Mouse (Mus musculus): ENCODE data around the gene Atxn2.

Gene Atxn2

GRCm38 (mm10) chr5:121765020-121765419, 53.9 kb downstream of the Atxn2 start:
- no peak for DNase-seq (ENCODE audit: extremely low spot score)

- DNase-seq (ENCODE audit: extremely low spot score), result no peak
These were observed 55.1 kb downstream of the Atxn2 start for GRCm38 (mm10) chr5:121766038-121766773.

- DNase-seq (ENCODE audit: extremely low spot score), result no peak
These were observed 56.4 kb downstream of the Atxn2 start for GRCm38 (mm10) chr5:121767564-121767963.

GRCm38 (mm10) chr5:121769827-121770226, 58.7 kb downstream of the Atxn2 start:
- DNase-seq (ENCODE audit: extremely low spot score), result no peak

GRCm38 (mm10) chr5:121771611-121772010, 60.5 kb downstream of the Atxn2 start:
- DNase-seq (ENCODE audit: extremely low spot score), result no peak

GRCm38 (mm10) chr5:121778485-121779119, 67.5 kb downstream of the Atxn2 start:
- no peak for DNase-seq (ENCODE audit: extremely low spot score)

- DNase-seq (ENCODE audit: extremely low spot score), result no peak
These were observed 69.0 kb downstream of the Atxn2 start for GRCm38 (mm10) chr5:121780180-121780579.

- DNase-seq (ENCODE audit: extremely low spot score), result no peak
These were observed 71.3 kb downstream of the Atxn2 start for GRCm38 (mm10) chr5:121782467-121782866.

GRCm38 (mm10) chr5:121783862-121784500, 72.8 kb downstream of the Atxn2 start:
- no peak for DNase-seq (ENCODE audit: extremely low spot score)

- DNase-seq (ENCODE audit: extremely low spot score), result no peak
These were observed 79.9 kb downstream of the Atxn2 start for GRCm38 (mm10) chr5:121791026-121791425.

GRCm38 (mm10) chr5:121795800-121796199, 84.7 kb downstream of the Atxn2 start:
- DNase-seq (ENCODE audit: extremely low spot score), result no peak

GRCm38 (mm10) chr5:121798447-121798846, 87.3 kb downstream of the Atxn2 start:
- DNase-seq (ENCODE audit: extremely low spot score), result no peak

GRCm38 (mm10) chr5:121807186-121807585, 96.0 kb downstream of the Atxn2 start:
- DNase-seq (ENCODE audit: extremely low spot score), result no peak

- no peak for DNase-seq (ENCODE audit: extremely low spot score)
These were observed 97.1 kb downstream of the Atxn2 start for GRCm38 (mm10) chr5:121808202-121808601.

- no peak for DNase-seq (ENCODE audit: extremely low spot score)
These were observed 98.6 kb downstream of the Atxn2 start for GRCm38 (mm10) chr5:121809667-121810224.

- no peak for DNase-seq (ENCODE audit: extremely low spot score)
These were observed 99.4 kb downstream of the Atxn2 start for GRCm38 (mm10) chr5:121810331-121811151.

GRCm38 (mm10) chr5:121811485-121811931, 100.4 kb downstream of the Atxn2 start:
- DNase-seq (ENCODE audit: extremely low spot score), result no peak

GRCm38 (mm10) chr5:121812526-121813243, 101.5 kb downstream of the Atxn2 start:
- no peak for DNase-seq (ENCODE audit: extremely low spot score)

- DNase-seq (ENCODE audit: extremely low spot score), result no peak
These were observed 102.6 kb downstream of the Atxn2 start for GRCm38 (mm10) chr5:121813744-121814143.

- peak; percentile 52 for DNase-seq (ENCODE audit: extremely low spot score)
These were observed 103.9 kb downstream of the Atxn2 start for GRCm38 (mm10) chr5:121815067-121815466.

GRCm38 (mm10) chr5:121815867-121816380, 104.8 kb downstream of the Atxn2 start:
- DNase-seq (ENCODE audit: extremely low spot score), result no peak

All from embryo, embryonic 9.5 days (tissue).